Comparison of ENCODE assay signal across 21 mouse cellular contexts in the genomic region with DNA sequence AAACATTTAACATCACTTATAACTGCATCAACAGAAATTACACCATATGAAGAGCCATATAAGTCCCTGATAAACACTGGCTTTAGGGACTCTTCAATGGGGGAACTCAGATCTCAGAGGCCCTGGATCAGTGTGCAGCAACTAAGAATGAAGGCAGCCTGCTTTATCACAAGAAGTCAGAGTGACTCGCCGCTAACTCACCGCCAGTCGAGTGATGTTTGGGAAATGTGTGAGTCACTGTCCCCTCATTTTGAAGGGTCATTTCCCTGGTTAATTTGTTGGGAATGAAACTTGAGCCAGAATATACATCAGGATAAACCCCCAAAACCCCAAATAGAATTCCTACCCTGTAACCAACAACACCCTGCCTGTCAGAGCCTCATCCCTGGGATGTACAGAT.
A peak's percentile ranks its signal among the peaks of the same experiment; 100 is the strongest.
DNase-seq lines count a peak whose midpoint lies in the region; ATAC-seq and TF ChIP-seq lines count a peak whose summit lies in the region.
"Had no signal": no experiment of that assay in that cellular context is flagged by ENCODE, and none has a peak within 500 bp of the region (broad histone marks: within the 10 kb centered on the region; RNA-seq: fewer than 3 reads in every experiment).

No protein-coding gene starts in this region.

- H3K36me3 ChIP-seq in heart, embryonic 11.5 days (ENCODE audit: control insufficient read depth, insufficient read depth, low read length) = no peaks in the 10 kb centered on the region
- peaks cover 3% of the 10 kb centered on the region for H3K36me3 ChIP-seq in C2C12 (ENCODE audit: control insufficient read depth, insufficient read depth)
- H3K36me3 ChIP-seq: embryonic facial prominence, embryonic 13.5 days; heart, embryonic 12.5 days; hindbrain, embryonic 10.5 days; intestine, embryonic 15.5 days had no signal

- H3K4me1 ChIP-seq in heart, embryonic 11.5 days (ENCODE audit: control insufficient read depth, insufficient read depth, low read length) = peaks cover 17% of the 10 kb centered on the region

- no peak overlapping the region for H3K4me2 ChIP-seq in heart, embryonic 11.5 days
- H3K4me2 ChIP-seq: embryonic facial prominence, embryonic 13.5 days; forebrain, embryonic 13.5 days; heart, embryonic 12.5 days; hindbrain, embryonic 14.5 days; intestine, embryonic 15.5 days had no signal

- H3K27me3 ChIP-seq in heart, embryonic 11.5 days (ENCODE audit: control insufficient read depth, insufficient read depth, low read length) = no peaks in the 10 kb centered on the region
- no peaks in the 10 kb centered on the region for H3K27me3 ChIP-seq in C2C12 (ENCODE audit: control insufficient read depth, insufficient read depth, insufficient read length)
- H3K27me3 ChIP-seq in Patski = no peaks in the 10 kb centered on the region
- H3K27me3 ChIP-seq: embryonic facial prominence, embryonic 13.5 days; heart, embryonic 12.5 days; intestine, embryonic 15.5 days had no signal

- no peak for DNase-seq in heart, adult 8-10 months (ENCODE audit: low spot score)
- DNase-seq in Patski (ENCODE audit: low read depth, low spot score) = no peak
- no peak for DNase-seq in thymus, postnatal 0 days (ENCODE audit: low spot score)
- DNase-seq in right cerebral cortex, adult 18-20 months = no peak
- DNase-seq in frontal cortex, postnatal 25 days (ENCODE audit: low spot score in 2 of 2) = no peak
- DNase-seq: B cell, adult 2 months; cerebellum, adult 11-12 months; cerebellum, adult 9-10 months; cerebellum, postnatal 25 days; forebrain, postnatal 0 days; gastrocnemius, postnatal 10 days; heart, adult 18-20 months; kidney, adult 18-20 months had no signal

- ATAC-seq in heart, embryonic 11.5 days (replicated peaks; ENCODE audit: insufficient number of reproducible peaks, low FRiP score, low TSS enrichment) = no peak
- peak; percentile 34 for ATAC-seq in Patski
- ATAC-seq: forebrain, embryonic 13.5 days; forebrain, postnatal 0 days; intestine, embryonic 15.5 days had no signal

- CTCF ChIA-PET in Patski (lab: Charles Lee) = interaction anchor here (1.6 to 1.8 kb wide), 2 partner anchors 10 to 14 kb away, joined by 5 to 7 read pairs; no protein-coding TSS in a partner anchor

- no peaks in the 10 kb centered on the region for H3K9me3 ChIP-seq in heart, embryonic 11.5 days (replicated peaks; ENCODE audit: control insufficient read depth, low read length)
- H3K9me3 ChIP-seq: embryonic facial prominence, embryonic 13.5 days; forebrain, embryonic 13.5 days; heart, embryonic 12.5 days; hindbrain, embryonic 10.5 days; intestine, embryonic 15.5 days had no signal

- TF ChIP-seq CTCF in C2C12 (IDR thresholded peaks at IDR 0.05; ENCODE audit: control insufficient read depth, insufficient read depth, insufficient read length) (no peak), Patski (IDR thresholded peaks at IDR 0.05) (no peak)

- in situ Hi-C loops in Patski (cut with MboI; ENCODE audit: low pct_unique_long_range_greater_than_20kb) = no loop called here

- H3K27ac ChIP-seq in heart, embryonic 11.5 days (ENCODE audit: low read depth, low read length) = no peak overlapping the region
- H3K27ac ChIP-seq: embryonic facial prominence, embryonic 13.5 days; forebrain, embryonic 13.5 days; hindbrain, embryonic 10.5 days; hindbrain, embryonic 14.5 days; intestine, embryonic 15.5 days had no signal

- H3K79me3 ChIP-seq in C2C12 (ENCODE audit: low read depth) = peaks cover 60% of the 10 kb centered on the region

- WGBS in heart, embryonic 11.5 days (ENCODE audit: insufficient replicate concordance) = 30% methylated on average over 4 of the region's 4 CpGs

- POLR2A ChIA-PET in Patski (lab: Charles Lee) = no interaction called here

- no peak overlapping the region for H3K4me3 ChIP-seq in heart, embryonic 11.5 days (ENCODE audit: low read depth, low read length)
- H3K4me3 ChIP-seq in C2C12 (ENCODE audit: insufficient read depth, poor library complexity, severe bottlenecking) = no peak overlapping the region
- H3K4me3 ChIP-seq: embryonic facial prominence, embryonic 13.5 days; forebrain, embryonic 13.5 days; heart, embryonic 12.5 days; hindbrain, embryonic 10.5 days; intestine, embryonic 15.5 days had no signal

- H3K79me2 ChIP-seq in C2C12 (ENCODE audit: control insufficient read depth, insufficient read depth) = peaks cover 100% of the 10 kb centered on the region

- H3K9ac ChIP-seq in heart, embryonic 11.5 days (ENCODE audit: low read depth, low read length) = 0 out of 2 replicates have a peak overlapping the region, but pooled peaks have one; percentile 10
- H3K9ac ChIP-seq: embryonic facial prominence, embryonic 13.5 days; forebrain, embryonic 13.5 days; forebrain, postnatal 0 days; heart, embryonic 12.5 days; hindbrain, embryonic 14.5 days; intestine, embryonic 15.5 days had no signal

- H3ac ChIP-seq in C2C12 (ENCODE audit: control insufficient read depth, insufficient read length, low read depth) = no peak overlapping the region

TF ChIP-seq in C2C12, 6 proteins besides CTCF, POLR2A, EP300 and RAD21:
- TF ChIP-seq FOSL1 (IDR thresholded peaks at IDR 0.05; ENCODE audit: insufficient read depth, low read length, poor library complexity, severe bottlenecking) (peak; percentile 76), USF1 (IDR thresholded peaks at IDR 0.05; ENCODE audit: low read depth) (no peak)
